Mouse (Mus musculus) left cerebral cortex, adult 11 months (tissue): ENCODE data around the gene Rab34.
"Not testable (repeated sequence)": the region's sequence is repeated elsewhere in the genome, so short reads cannot be mapped to it uniquely, and the experiment has no call there.

Experiments used
- DNase-seq: peaks from one replicate; pipeline ENCODE4 v3.0.0; 2022; ENCODE audit warnings: low spot score

The Rab34 gene

GRCm38 (mm10) chr11:78180081-78180761 lies 8.0 kb upstream of the Rab34 start:
- DNase-seq: no peak

DNA sequence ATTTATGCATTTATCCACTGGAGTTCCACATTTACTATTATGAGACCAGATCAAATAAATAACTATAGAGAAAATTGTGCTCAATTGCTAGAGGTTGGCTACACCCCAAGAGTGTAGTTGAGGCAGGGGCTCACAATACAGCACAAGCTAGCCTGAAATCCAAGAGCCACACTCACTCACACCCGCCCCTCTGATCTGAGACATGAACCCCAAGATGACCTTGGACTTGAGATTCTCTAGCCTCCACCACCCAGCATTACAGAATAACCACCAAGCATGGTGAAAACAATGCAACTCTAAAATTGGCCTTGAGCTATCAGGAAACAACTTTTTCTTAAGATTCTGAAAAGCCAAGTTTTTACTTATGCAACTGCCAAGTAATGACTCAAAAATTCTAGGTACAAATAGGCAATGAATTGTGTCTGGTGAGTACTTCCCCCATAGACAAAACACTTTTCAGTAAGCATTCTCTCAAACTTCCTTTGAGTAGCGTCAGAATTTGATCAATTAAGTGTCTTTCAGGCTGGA lies 6.3 kb upstream of the Rab34 start:
- DNase-seq: no peak

DNA sequence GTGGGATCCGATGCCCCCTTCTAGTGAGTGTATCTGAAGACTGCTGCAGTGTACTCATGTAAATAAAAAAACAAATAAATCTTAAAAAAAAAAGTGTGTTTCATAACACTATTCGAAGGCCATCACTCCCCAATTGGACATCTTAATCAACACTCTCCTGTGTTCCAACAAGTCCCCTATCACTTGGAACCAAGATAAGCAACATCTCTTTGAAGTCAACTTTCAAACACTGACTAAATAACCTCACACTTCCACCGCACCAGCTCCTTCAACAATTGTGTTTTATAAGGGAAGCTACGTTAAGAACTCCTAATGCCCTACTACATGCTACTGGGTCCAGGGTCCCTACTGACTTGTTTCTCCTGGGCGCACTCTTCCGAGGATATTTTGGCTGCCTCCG lies 5.8 kb upstream of the Rab34 start:
- no peak for DNase-seq

- peak; percentile 89 for DNase-seq
Observed at GRCm38 (mm10) chr11:78182961-78183844, 5.0 kb upstream of the Rab34 start, which contains the start of gene Rpl23a. Rpl23a (minus strand) TSS chr11:78183584.

DNA sequence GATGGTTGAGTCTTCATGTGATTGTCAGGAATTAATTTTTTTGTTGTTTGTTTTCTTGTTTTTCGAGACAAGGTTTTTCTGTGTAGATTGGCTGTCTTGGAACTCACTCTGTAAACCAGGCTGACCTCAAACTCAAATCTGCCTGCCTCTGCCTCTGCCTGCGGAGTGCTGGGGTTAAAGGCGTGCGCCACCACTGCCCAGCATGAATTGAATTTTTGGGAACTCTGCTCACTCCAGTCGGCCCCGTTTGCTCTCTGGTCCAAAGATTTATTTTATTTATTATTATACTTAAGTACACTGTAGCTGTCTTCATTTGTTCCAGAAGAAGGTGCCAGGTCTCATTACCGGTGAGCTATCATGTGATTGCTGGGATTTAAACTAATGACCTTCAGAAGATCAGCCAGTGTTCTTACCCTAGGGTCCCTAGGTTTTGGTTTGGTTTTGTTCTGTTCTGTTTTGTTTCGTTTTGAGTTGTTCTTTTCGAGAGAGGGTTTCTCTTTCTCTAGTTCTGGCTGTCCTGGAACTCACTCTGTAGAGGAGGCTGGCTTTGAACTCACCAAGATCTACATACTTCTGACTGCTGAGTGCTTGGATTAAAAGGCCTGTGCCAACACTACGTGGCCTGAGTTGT lies 4.2 kb upstream of the Rab34 start:
- DNase-seq: no peak

DNA sequence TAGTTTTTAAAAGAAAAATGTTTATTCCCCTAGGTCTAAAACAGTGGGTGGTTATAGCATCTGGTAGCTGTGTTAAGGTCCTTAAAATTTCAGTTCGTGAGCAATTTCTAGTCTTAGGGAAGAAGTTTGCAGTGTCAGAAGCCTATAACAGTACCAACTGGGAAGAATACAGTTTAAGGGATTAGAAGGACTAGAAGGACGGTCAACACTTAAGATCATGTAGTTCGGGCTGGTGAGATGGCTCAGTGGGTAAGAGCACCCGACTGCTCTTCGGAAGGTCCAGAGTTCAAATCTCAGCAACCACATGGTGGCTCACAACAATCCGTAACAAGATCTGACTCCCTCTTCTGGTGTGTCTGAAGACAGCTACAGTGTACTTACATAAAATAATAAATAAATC lies 3.5 kb upstream of the Rab34 start:
- DNase-seq: not testable (repeated sequence)

DNA sequence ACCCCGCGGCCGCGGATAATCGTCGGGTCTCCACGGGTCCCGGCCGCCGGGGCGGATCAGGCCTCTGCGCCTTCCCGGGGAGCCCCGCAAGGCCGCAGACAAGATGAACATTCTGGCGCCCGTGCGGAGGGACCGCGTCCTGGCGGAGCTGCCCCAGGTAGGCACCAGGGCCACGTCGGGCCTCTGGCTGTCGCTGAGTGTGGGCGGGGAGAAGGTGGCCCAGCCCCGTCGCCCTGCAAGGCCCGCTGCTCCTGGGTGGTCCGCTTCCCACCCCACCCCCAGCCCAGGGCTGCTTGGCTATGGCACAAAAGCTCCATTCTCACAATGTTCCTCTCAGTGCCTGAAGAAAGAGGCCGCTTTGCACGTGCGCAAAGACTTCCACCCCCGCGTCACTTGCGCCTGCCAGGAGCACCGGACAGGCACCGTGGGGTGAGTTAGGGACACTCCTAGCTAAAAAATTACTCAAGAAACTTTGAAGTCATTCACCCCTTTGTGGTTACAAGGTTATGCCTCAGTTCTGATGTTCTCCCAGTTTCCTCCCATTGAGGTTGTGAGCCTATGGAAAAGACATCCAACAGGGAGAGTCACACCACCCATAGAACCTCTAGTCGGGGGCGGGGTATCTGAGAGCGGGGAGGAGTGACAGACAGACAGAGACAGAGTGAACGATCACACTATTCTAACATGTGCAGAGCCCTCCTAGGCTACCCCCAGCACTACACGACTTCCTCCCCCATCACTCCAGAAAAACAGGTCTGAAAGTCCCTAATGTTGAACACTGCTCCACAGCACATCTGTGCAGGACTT lies 1.2 kb downstream of the Rab34 start:
- no peak for DNase-seq

- DNase-seq: no peak
Observed at GRCm38 (mm10) chr11:78190041-78190440, 1.8 kb downstream of the Rab34 start.

DNA sequence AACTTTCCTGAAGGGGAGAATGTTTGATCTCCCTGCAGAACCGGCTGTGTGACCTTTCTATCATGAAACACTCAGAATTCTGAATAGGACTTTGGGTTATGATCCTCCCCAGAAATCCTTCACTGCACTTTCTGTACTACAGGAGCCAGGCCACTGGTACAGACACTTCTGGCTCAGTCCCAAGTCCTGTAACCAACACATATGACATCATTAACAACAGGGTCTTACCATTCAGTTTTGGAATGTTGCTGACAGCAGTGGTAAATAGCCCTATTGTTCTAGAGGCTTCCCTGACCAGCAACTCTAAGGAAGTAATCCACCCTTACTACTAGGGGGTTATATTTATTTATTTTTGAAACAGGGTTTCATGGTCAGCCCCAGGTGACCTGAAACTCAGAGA lies 4.9 kb downstream of the Rab34 start, which contains the start of gene Proca1:
Gene Proca1, plus strand, starts transcription at position 280 of the 400 bp plus-strand sequence.
- DNase-seq: no peak

DNA sequence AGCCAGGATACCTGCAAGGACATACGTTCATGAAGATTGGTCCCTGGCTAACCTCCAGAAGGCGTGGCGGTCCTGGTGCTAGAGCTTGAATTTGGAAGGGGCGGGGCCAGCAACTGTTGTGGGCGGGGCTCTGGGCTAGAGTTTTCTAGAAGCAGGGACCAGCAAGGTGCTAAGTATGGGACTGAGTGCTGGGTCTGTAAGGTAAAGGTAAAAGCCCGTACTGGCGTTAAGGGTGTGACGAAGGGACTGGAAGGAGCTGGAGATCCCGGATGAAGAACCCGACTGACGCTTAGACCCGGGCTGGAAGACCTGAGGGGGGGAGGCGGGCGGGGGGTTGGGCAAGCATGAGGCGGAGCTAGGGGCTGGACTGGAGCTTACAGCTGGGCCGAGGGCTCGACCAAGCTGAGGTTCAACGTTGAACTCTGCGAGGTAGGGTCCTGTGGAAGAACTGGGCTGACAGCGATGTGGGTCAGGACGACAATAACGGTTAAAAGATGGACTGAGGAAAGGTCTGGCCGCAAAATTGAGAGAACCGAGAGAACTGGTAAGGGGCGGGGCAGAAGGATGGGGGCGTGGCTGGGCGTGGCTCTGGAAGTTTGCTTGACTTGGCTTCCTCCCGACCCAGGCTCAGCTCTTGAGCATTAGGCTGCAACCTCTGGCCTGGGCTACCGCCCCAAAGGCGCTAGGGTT lies 6.3 kb downstream of the Rab34 start:
- DNase-seq: no peak

GRCm38 (mm10) chr11:78195101-78195863 lies 7.1 kb downstream of the Rab34 start:
- no peak for DNase-seq

GRCm38 (mm10) chr11:78202372-78202771 lies 14.1 kb downstream of the Rab34 start:
- no peak for DNase-seq

GRCm38 (mm10) chr11:78204287-78204686 lies 16.1 kb downstream of the Rab34 start:
- no peak for DNase-seq

GRCm38 (mm10) chr11:78205361-78206206 lies 17.4 kb downstream of the Rab34 start:
- no peak for DNase-seq

DNA sequence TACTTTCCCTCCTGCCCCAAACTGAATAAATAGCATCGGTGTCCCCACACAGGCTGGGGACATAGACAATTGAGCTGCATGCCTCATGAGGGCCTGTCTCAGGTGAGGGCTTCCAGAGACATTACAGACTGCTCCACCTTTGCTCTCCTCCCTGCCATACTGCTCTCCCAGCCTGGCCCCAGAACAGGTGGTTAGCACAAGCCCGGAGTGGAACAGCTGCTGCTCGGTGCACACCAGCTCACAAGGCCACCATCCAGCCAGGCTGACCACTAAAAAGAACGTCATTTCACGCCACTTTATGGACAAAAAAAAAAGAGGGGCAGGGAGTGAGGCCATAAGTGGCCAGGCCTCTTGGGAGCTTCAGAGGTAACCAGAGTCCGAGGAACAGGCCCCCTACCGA lies 19.0 kb downstream of the Rab34 start:
- no peak for DNase-seq

GRCm38 (mm10) chr11:78209886-78210285 lies 21.7 kb downstream of the Rab34 start:
- DNase-seq: no peak

GRCm38 (mm10) chr11:78210615-78211014 lies 22.4 kb downstream of the Rab34 start:
- no peak for DNase-seq

DNA sequence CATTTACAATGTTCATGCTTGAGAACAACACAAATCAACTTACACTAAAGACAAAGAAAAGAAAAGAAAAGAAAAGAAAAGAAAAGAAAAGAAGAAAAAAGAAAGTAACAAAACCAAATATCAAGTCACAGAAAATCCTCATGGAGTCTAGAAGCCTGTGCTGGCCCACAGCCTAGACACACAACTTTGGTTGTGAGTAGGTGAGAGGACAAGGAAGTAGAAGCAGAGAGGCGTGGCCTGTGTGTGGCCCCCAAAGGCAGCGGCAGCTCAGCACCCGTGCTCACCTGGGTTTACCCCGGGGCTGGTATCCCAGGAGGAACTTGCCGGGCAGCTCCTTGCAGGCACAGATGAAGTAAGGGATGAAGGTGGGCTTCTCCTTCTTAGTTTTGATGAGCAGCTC lies 23.3 kb downstream of the Rab34 start:
- no peak for DNase-seq

GRCm38 (mm10) chr11:78213086-78213817 lies 25.0 kb downstream of the Rab34 start:
- DNase-seq: no peak
